Mouse (Mus musculus): Measurements from ENCODE around the gene Miox. TPM values are rescaled to one million over a fixed set of nuclear protein-coding genes. Genes with fewer than 3 reads are reported as not detected.

Miox gene
- polyA plus RNA-seq, 1 experiment: 0.24 TPM

- no peak overlapping the region for H3K4me3 ChIP-seq (replicated peaks; ENCODE audit: extremely low read depth, low read depth, low read length)
- WGBS: 91% methylated on average over 16 of the region's 16 CpGs
- no peak for TF ChIP-seq POLR2A (IDR thresholded peaks at IDR 0.05; ENCODE audit: borderline replicate concordance, extremely low read depth, low read depth, low read length)
- TF ChIP-seq CTCF (IDR thresholded peaks at IDR 0.05; ENCODE audit: insufficient read depth, low read length): no peak
- peaks cover 5% of the 10 kb centered on the region for H3K4me1 ChIP-seq (ENCODE audit: control insufficient read depth, insufficient read depth, low read length)
- DNase-seq: no peak
Observed at GRCm38 (mm10) chr15:89353837-89354236, 19.6 kb downstream of the Miox start.

- TF ChIP-seq POLR2A (IDR thresholded peaks at IDR 0.05; ENCODE audit: borderline replicate concordance, extremely low read depth, low read depth, low read length): no peak
- TF ChIP-seq CTCF (IDR thresholded peaks at IDR 0.05; ENCODE audit: insufficient read depth, low read length): no peak
- no peak for DNase-seq
- WGBS: 58% methylated on average over 7 of the region's 7 CpGs
- Histone ChIP-seq H3K4me1 (ENCODE audit: control insufficient read depth, insufficient read depth, low read length) (peaks cover 5% of the 10 kb centered on the region), H3K4me3 (replicated peaks; ENCODE audit: extremely low read depth, low read depth, low read length) (no peak overlapping the region)
Observed at GRCm38 (mm10) chr15:89354455-89354854, 20.3 kb downstream of the Miox start.

GRCm38 (mm10) chr15:89355241-89356187 is 21.3 kb downstream of the Miox start, which contains the start of the genes Lmf2 and Ncaph2:
Gene Lmf2 (minus strand): TSS chr15:89355659.
Gene Ncaph2 (plus strand): TSS chr15:89355719.
- Histone ChIP-seq H3K4me3 (replicated peaks; ENCODE audit: extremely low read depth, low read depth, low read length) (peak within 1 kb of the TSS; percentile 74), H3K4me1 (ENCODE audit: control insufficient read depth, insufficient read depth, low read length) (peaks cover 5% of the 10 kb centered on the region)
- under 1% methylated on average over 64 of the region's 64 CpGs for WGBS
- DNase-seq: peak; percentile 98
- peak; percentile 61; the same call in 1 of the 2 replicates for TF ChIP-seq POLR2A (IDR thresholded peaks at IDR 0.05; ENCODE audit: borderline replicate concordance, extremely low read depth, low read depth, low read length)
- no peak for TF ChIP-seq CTCF (IDR thresholded peaks at IDR 0.05; ENCODE audit: insufficient read depth, low read length)

- Histone ChIP-seq H3K4me1 (ENCODE audit: control insufficient read depth, insufficient read depth, low read length) (peaks cover 5% of the 10 kb centered on the region; the same call in 1 of the 2 replicates), H3K4me3 (replicated peaks; ENCODE audit: extremely low read depth, low read depth, low read length) (peak overlapping the region; percentile 74)
- under 1% methylated on average over 15 of the region's 15 CpGs for WGBS
- TF ChIP-seq POLR2A (IDR thresholded peaks at IDR 0.05; ENCODE audit: borderline replicate concordance, extremely low read depth, low read depth, low read length): no peak
- no peak for TF ChIP-seq CTCF (IDR thresholded peaks at IDR 0.05; ENCODE audit: insufficient read depth, low read length)
- peak; percentile 23 for DNase-seq
Observed at GRCm38 (mm10) chr15:89356372-89356771, 22.2 kb downstream of the Miox start.

- DNase-seq: no peak
- no peak for TF ChIP-seq CTCF (IDR thresholded peaks at IDR 0.05; ENCODE audit: insufficient read depth, low read length)
- no peak for TF ChIP-seq POLR2A (IDR thresholded peaks at IDR 0.05; ENCODE audit: borderline replicate concordance, extremely low read depth, low read depth, low read length)
- H3K4me1 ChIP-seq (ENCODE audit: control insufficient read depth, insufficient read depth, low read length): peaks cover 5% of the 10 kb centered on the region; the same call in 1 of the 2 replicates
- 69% methylated on average over 3 of the region's 3 CpGs for WGBS
- H3K4me3 ChIP-seq (replicated peaks; ENCODE audit: extremely low read depth, low read depth, low read length): no peak overlapping the region
Observed at GRCm38 (mm10) chr15:89358784-89359183, 24.6 kb downstream of the Miox start.

GRCm38 (mm10) chr15:89363051-89363450 is 28.9 kb downstream of the Miox start:
- no peak overlapping the region for H3K4me3 ChIP-seq (replicated peaks; ENCODE audit: extremely low read depth, low read depth, low read length)
- H3K4me1 ChIP-seq (ENCODE audit: control insufficient read depth, insufficient read depth, low read length): peaks cover 2% of the 10 kb centered on the region; the same call in 1 of the 2 replicates
- 65% methylated on average over 7 of the region's 7 CpGs for WGBS
- DNase-seq: peak; percentile 38
- TF ChIP-seq CTCF (IDR thresholded peaks at IDR 0.05; ENCODE audit: insufficient read depth, low read length) (no peak), POLR2A (IDR thresholded peaks at IDR 0.05; ENCODE audit: borderline replicate concordance, extremely low read depth, low read depth, low read length) (no peak)

- no peak overlapping the region for H3K4me3 ChIP-seq (replicated peaks; ENCODE audit: extremely low read depth, low read depth, low read length)
- no peak for DNase-seq
- H3K4me1 ChIP-seq (ENCODE audit: control insufficient read depth, insufficient read depth, low read length): peaks cover 2% of the 10 kb centered on the region; the same call in 1 of the 2 replicates
- 96% methylated on average over 4 of the region's 4 CpGs for WGBS
- no peak for TF ChIP-seq CTCF (IDR thresholded peaks at IDR 0.05; ENCODE audit: insufficient read depth, low read length)
Observed at GRCm38 (mm10) chr15:89365141-89365551, 30.9 kb downstream of the Miox start.

GRCm38 (mm10) chr15:89372068-89372467 is 37.9 kb downstream of the Miox start:
- TF ChIP-seq POLR2A (IDR thresholded peaks at IDR 0.05; ENCODE audit: borderline replicate concordance, extremely low read depth, low read depth, low read length) (no peak), CTCF (IDR thresholded peaks at IDR 0.05; ENCODE audit: insufficient read depth, low read length) (no peak)
- no peak for DNase-seq
- 83% methylated on average over 13 of the region's 13 CpGs for WGBS
- H3K4me3 ChIP-seq (replicated peaks; ENCODE audit: extremely low read depth, low read depth, low read length): no peak overlapping the region
- peaks cover 7% of the 10 kb centered on the region for H3K4me1 ChIP-seq (ENCODE audit: control insufficient read depth, insufficient read depth, low read length)

- DNase-seq: no peak
- TF ChIP-seq POLR2A (IDR thresholded peaks at IDR 0.05; ENCODE audit: borderline replicate concordance, extremely low read depth, low read depth, low read length) (no peak), CTCF (IDR thresholded peaks at IDR 0.05; ENCODE audit: insufficient read depth, low read length) (no peak)
- no peak overlapping the region for H3K4me3 ChIP-seq (replicated peaks; ENCODE audit: extremely low read depth, low read depth, low read length)
- peaks cover 7% of the 10 kb centered on the region for H3K4me1 ChIP-seq (ENCODE audit: control insufficient read depth, insufficient read depth, low read length)
- WGBS: 85% methylated on average over 7 of the region's 7 CpGs
Observed at GRCm38 (mm10) chr15:89372536-89372935, 38.3 kb downstream of the Miox start.

All from lung, adult 2 months (tissue).